Mouse (Mus musculus) hindbrain, embryonic 14.5 days (tissue): Measurements from ENCODE around the gene Tm4sf5. TPM values are rescaled to one million over a fixed set of nuclear protein-coding genes. Genes with fewer than 3 reads are reported as not detected.

Experiments
- ATAC-seq: fragments of 200-750 bp; cut with Nextera tagmentation; 2 replicates; pipeline ENCODE4 v1.8.0; 2017; ENCODE audit warnings: moderate number of reproducible peaks, mild to moderate bottlenecking, moderate TSS enrichment, moderate library complexity; ENCODE audit not compliant: low FRiP score
- DNase-seq: peaks from one replicate; pipeline ENCODE4 v3.0.0-alpha.2; 2015; ENCODE audit warnings: low spot score
- H3K27ac ChIP-seq: fragments of 300-500 bp; sonication (generic); 2 replicates; pipeline ENCODE4 v1.5.1; 2014; ENCODE audit warnings: mild to moderate bottlenecking, moderate library complexity
- H3K27me3 ChIP-seq: fragments of 300-500 bp; sonication (generic); 2 replicates; pipeline ENCODE4 v1.6.1; 2014; ENCODE audit warnings: mild to moderate bottlenecking, low read length, mixed read lengths; ENCODE audit not compliant: control insufficient read depth, insufficient read depth
- H3K36me3 ChIP-seq: fragments of 300-500 bp; sonication (generic); replicated peaks from 2 replicates; pipeline ENCODE4 v1.6.1; 2014; ENCODE audit not compliant: control insufficient read depth, insufficient read depth
- H3K4me1 ChIP-seq: fragments of 300-500 bp; sonication (generic); replicated peaks from 2 replicates; pipeline ENCODE4 v1.6.1; 2014; ENCODE audit warnings: antibody characterized with exemption, low read length, mixed read lengths; ENCODE audit not compliant: control insufficient read depth, insufficient read depth
- H3K4me2 ChIP-seq: fragments of 300-500 bp; sonication (generic); replicated peaks from 2 replicates; pipeline ENCODE4 v1.6.1; 2014; ENCODE audit warnings: mild to moderate bottlenecking, moderate library complexity
- H3K4me3 ChIP-seq: fragments of 300-500 bp; sonication (generic); replicated peaks from 2 replicates; pipeline ENCODE4 v1.5.1; 2014; ENCODE audit warnings: mild to moderate bottlenecking, low read length
- H3K9ac ChIP-seq: fragments of 300-500 bp; sonication (generic); 2 replicates; pipeline ENCODE4 v1.6.1; 2014
- H3K9me3 ChIP-seq: fragments of 300-500 bp; sonication (generic); 2 replicates; pipeline ENCODE4 v1.6.1; 2016; ENCODE audit warnings: low read length; ENCODE audit not compliant: control insufficient read depth
- WGBS: fragments of 180-500 bp; shearing (Covaris S2); extraction: QIAGEN DNeasy Blood & Tissue Kit; methylation state at CpG from one replicate; pipeline ENCODE4 v1.1.7; 2014; 5-methylcytosine and 5-hydroxymethylcytosine counted together
- polyA plus RNA-seq: library from polyadenylated mRNA; unstranded; fragments of >200 nt; fragmentation: Nextera tagmentation; extraction: Ambion mirVana; gene quantifications from 2 replicates; pipeline ENCODE4 v1.2.1, GENCODE M21; 2014

Gene Tm4sf5
- polyA plus RNA-seq, result 2.9 and 3.0 TPM in 2 replicates

DNA sequence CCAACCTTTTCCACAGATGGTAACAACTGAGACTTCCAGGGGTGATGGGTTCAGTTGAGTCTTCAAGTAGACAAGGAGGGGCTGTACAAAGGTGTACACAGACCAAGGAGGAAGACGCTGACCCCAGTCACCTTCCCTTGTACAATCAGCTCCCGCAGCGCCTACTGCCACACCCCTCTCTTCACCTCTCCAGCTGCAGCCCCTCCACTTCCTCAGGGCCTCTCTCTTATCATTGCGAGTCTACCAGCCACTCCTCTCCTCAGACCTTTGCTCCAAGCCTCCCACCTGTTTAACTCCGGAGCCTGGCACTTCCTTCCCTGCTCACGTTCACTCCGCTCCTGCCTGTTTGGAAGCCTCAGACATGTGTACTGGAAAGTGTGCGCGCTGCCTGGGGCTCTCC is at the start of gene Tm4sf5:
Gene Tm4sf5, plus strand, starts transcription at position 275 of the 400 bp plus-strand sequence.
- whole genome bisulfite sequencing, result 84% methylated on average over 9 of the region's 9 CpGs
- no peak within 1 kb of the TSS for H3K27ac ChIP-seq
- 0 out of 2 replicates have a peak, but pooled peaks cover 6% of the 10 kb centered on the region for H3K4me1 ChIP-seq
- no peak within 1 kb of the TSS for H3K9ac ChIP-seq
- H3K9me3 ChIP-seq, result no peaks in the 10 kb centered on the region
- H3K4me2 ChIP-seq, result no peak within 1 kb of the TSS
- peaks cover 4% of the 10 kb centered on the region for H3K27me3 ChIP-seq
- H3K36me3 ChIP-seq, result no peaks in the 10 kb centered on the region
- DNase-seq (no peak), ATAC-seq (no peak)
- no peak within 1 kb of the TSS for H3K4me3 ChIP-seq

GRCm38 (mm10) chr11:70458688-70459600 is 46.1 kb upstream of the Tm4sf5 start, which contains the start of gene Zmynd15:
Zmynd15 (plus strand) TSS chr11:70459433.
- no peak for ATAC-seq
- DNase-seq, result no peak
- H3K27me3 ChIP-seq, result peaks cover 45% of the 10 kb centered on the region
- H3K4me2 ChIP-seq, result peak within 1 kb of the TSS; percentile 64
- no peaks in the 10 kb centered on the region for H3K9me3 ChIP-seq
- peak within 1 kb of the TSS; percentile 36 for H3K4me3 ChIP-seq
- WGBS, result 25% methylated on average over 29 of the region's 32 CpGs
- no peak within 1 kb of the TSS for H3K27ac ChIP-seq
- peaks cover 5% of the 10 kb centered on the region; the same call in 1 of the 2 replicates for H3K36me3 ChIP-seq
- H3K4me1 ChIP-seq, result no peaks in the 10 kb centered on the region; the same call in 1 of the 2 replicates
- peak within 1 kb of the TSS; percentile 51 for H3K9ac ChIP-seq

DNA sequence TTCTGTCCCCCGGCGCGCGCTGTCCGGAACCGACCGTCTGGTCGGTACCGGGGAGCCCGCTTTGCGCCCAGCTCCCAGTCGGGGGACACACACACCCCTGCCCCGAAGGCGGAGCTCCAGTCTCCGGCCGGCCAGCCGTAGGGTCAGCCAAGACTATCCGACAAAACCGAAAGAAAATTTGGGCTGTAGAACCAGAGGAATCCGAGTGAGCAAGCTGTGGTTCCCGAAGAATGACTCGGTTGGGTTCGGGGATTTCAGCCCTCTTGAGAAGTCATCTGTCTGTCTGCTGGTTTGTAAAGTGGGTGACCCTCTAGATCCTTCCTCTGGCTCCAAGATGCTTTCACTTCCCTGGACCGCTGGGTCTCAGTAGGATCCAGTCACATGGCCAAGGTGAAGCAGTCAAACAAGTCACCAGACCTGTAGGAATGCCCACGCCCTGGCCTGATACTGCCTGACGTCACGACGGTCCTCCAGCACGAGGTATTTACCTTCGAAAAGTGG is 45.4 kb upstream of the Tm4sf5 start, which contains the start of gene Cxcl16:
Gene Cxcl16, minus strand, starts transcription at position 384 of the 501 bp plus-strand sequence.
- Histone ChIP-seq H3K36me3 (peaks cover 5% of the 10 kb centered on the region; the same call in 1 of the 2 replicates), H3K4me3 (peak within 1 kb of the TSS; percentile 36), H3K27ac (no peak within 1 kb of the TSS), H3K4me2 (peak within 1 kb of the TSS; percentile 64), H3K4me1 (no peaks in the 10 kb centered on the region; the same call in 1 of the 2 replicates), H3K9ac (peak within 1 kb of the TSS; percentile 51), H3K27me3 (peaks cover 52% of the 10 kb centered on the region), H3K9me3 (no peaks in the 10 kb centered on the region)
- 7% methylated on average over 30 of the region's 30 CpGs for WGBS
- ATAC-seq (no peak), DNase-seq (no peak)

- H3K4me1 ChIP-seq, result peaks cover 4% of the 10 kb centered on the region; the same call in 1 of the 2 replicates
- WGBS, result 87% methylated on average over 5 of the region's 5 CpGs
- no peaks in the 10 kb centered on the region for H3K36me3 ChIP-seq
- H3K4me3 ChIP-seq, result no peak overlapping the region
- no peak overlapping the region for H3K9ac ChIP-seq
- DNase-seq (no peak), ATAC-seq (no peak)
- peaks cover 49% of the 10 kb centered on the region for H3K27me3 ChIP-seq
- H3K4me2 ChIP-seq, result no peak overlapping the region
- H3K27ac ChIP-seq, result no peak overlapping the region
- no peaks in the 10 kb centered on the region for H3K9me3 ChIP-seq
Measured at GRCm38 (mm10) chr11:70463970-70464369, 41.1 kb upstream of the Tm4sf5 start.

DNA sequence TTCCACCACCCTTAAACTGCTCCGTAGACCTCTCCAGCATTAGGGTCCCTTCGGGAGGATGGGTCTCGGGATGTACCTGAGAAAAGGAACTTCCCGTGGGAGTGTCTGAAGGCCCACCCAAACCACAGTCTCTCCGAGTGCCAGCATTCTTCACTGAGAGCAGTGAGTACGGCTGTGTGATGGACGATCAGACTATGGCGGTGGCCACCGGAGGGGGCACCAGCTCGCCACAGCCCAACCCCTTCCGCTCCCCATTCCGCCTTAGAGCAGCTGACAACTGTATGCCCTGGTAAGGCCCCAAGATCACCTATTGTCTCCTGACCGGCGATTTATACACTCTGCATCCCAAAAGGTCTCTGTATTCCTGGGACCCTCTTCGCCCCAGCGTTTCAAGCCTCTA is 39.8 kb upstream of the Tm4sf5 start:
- Histone ChIP-seq H3K9me3 (no peaks in the 10 kb centered on the region), H3K4me1 (0 out of 2 replicates have a peak, but pooled peaks cover 4% of the 10 kb centered on the region), H3K27me3 (peaks cover 37% of the 10 kb centered on the region), H3K4me2 (peak overlapping the region; percentile 43), H3K4me3 (no peak overlapping the region), H3K36me3 (no peaks in the 10 kb centered on the region), H3K9ac (peak overlapping the region; percentile 26; the same call in 1 of the 2 replicates), H3K27ac (no peak overlapping the region)
- WGBS, result 28% methylated on average over 16 of the region's 16 CpGs
- DNase-seq, result no peak
- no peak for ATAC-seq

- ATAC-seq, result no peak
Measured at GRCm38 (mm10) chr11:70465824-70466223, 39.2 kb upstream of the Tm4sf5 start.

GRCm38 (mm10) chr11:70467902-70468619 is 37.0 kb upstream of the Tm4sf5 start:
- no peaks in the 10 kb centered on the region for H3K36me3 ChIP-seq
- no peak overlapping the region for H3K4me3 ChIP-seq
- H3K9me3 ChIP-seq, result no peaks in the 10 kb centered on the region
- H3K4me2 ChIP-seq, result no peak overlapping the region
- peaks cover 21% of the 10 kb centered on the region for H3K27me3 ChIP-seq
- ATAC-seq (no peak), DNase-seq (no peak)
- no peak overlapping the region for H3K27ac ChIP-seq
- H3K4me1 ChIP-seq, result 0 out of 2 replicates have a peak, but pooled peaks cover 4% of the 10 kb centered on the region
- no peak overlapping the region for H3K9ac ChIP-seq
- 91% methylated on average over 5 of the region's 5 CpGs for WGBS

More at GRCm38 (mm10) chr11:70465824-70466223, 39.2 kb upstream of the Tm4sf5 start:
- H3K36me3 ChIP-seq, result no peaks in the 10 kb centered on the region
- no peak for DNase-seq
- peaks cover 30% of the 10 kb centered on the region for H3K27me3 ChIP-seq
- H3K9me3 ChIP-seq, result no peaks in the 10 kb centered on the region
- H3K4me2 ChIP-seq, result peak overlapping the region; percentile 43
- H3K27ac ChIP-seq, result no peak overlapping the region
- 0 out of 2 replicates have a peak, but pooled peaks cover 4% of the 10 kb centered on the region for H3K4me1 ChIP-seq
- no peak overlapping the region for H3K4me3 ChIP-seq
- peak overlapping the region; percentile 26; the same call in 1 of the 2 replicates for H3K9ac ChIP-seq
- WGBS, result 14% methylated on average over 23 of the region's 23 CpGs

GRCm38 (mm10) chr11:70469764-70470163 is 35.3 kb upstream of the Tm4sf5 start:
- Histone ChIP-seq H3K27me3 (peaks cover 11% of the 10 kb centered on the region), H3K9ac (no peak overlapping the region), H3K4me1 (0 out of 2 replicates have a peak, but pooled peaks cover 4% of the 10 kb centered on the region), H3K4me3 (no peak overlapping the region), H3K9me3 (no peaks in the 10 kb centered on the region), H3K27ac (no peak overlapping the region), H3K4me2 (no peak overlapping the region), H3K36me3 (no peaks in the 10 kb centered on the region)
- ATAC-seq (no peak), DNase-seq (no peak)
- WGBS, result 89% methylated on average over 3 of the region's 3 CpGs
